Mouse (Mus musculus): ENCODE measurements around the gene Ehd1.
A peak's percentile ranks its signal among the peaks of the same experiment; 100 is the strongest.

Ehd1 gene

GRCm38 (mm10) chr19:6333761-6334595 lies 57.5 kb downstream of the Ehd1 start:
- DNase-seq (ENCODE audit: low read depth, low spot score), result no peak

GRCm38 (mm10) chr19:6334673-6335457 lies 58.3 kb downstream of the Ehd1 start, which contains the start of gene Men1:
TSS of gene Men1 (plus strand) at chr19:6334979.
- peak; percentile 98 for DNase-seq (ENCODE audit: low read depth, low spot score)

GRCm38 (mm10) chr19:6335458-6335827 lies 58.9 kb downstream of the Ehd1 start:
- no peak for DNase-seq (ENCODE audit: low read depth, low spot score)

GRCm38 (mm10) chr19:6336920-6337319 lies 60.4 kb downstream of the Ehd1 start:
- DNase-seq (ENCODE audit: low read depth, low spot score), result no peak

GRCm38 (mm10) chr19:6338171-6338570 lies 61.6 kb downstream of the Ehd1 start:
- no peak for DNase-seq (ENCODE audit: low read depth, low spot score)

- no peak for DNase-seq (ENCODE audit: low read depth, low spot score)
Observed at GRCm38 (mm10) chr19:6338716-6339115, 62.2 kb downstream of the Ehd1 start.

- no peak for DNase-seq (ENCODE audit: low read depth, low spot score)
Observed at GRCm38 (mm10) chr19:6339191-6339590, 62.7 kb downstream of the Ehd1 start.

GRCm38 (mm10) chr19:6339890-6340504 lies 63.5 kb downstream of the Ehd1 start:
- DNase-seq (ENCODE audit: low read depth, low spot score), result no peak

- no peak for DNase-seq (ENCODE audit: low read depth, low spot score)
Observed at GRCm38 (mm10) chr19:6340524-6341452, 64.3 kb downstream of the Ehd1 start, which contains the start of gene Map4k2. TSS of gene Map4k2 (plus strand) at chr19:6341135.

- no peak for DNase-seq (ENCODE audit: low read depth, low spot score)
Observed at GRCm38 (mm10) chr19:6341453-6342077, 65.0 kb downstream of the Ehd1 start.

GRCm38 (mm10) chr19:6342276-6342933 lies 65.9 kb downstream of the Ehd1 start:
- no peak for DNase-seq (ENCODE audit: low read depth, low spot score)

- DNase-seq (ENCODE audit: low read depth, low spot score), result no peak
Observed at GRCm38 (mm10) chr19:6343066-6343925, 66.8 kb downstream of the Ehd1 start.

- no peak for DNase-seq (ENCODE audit: low read depth, low spot score)
Observed at GRCm38 (mm10) chr19:6343996-6344395, 67.5 kb downstream of the Ehd1 start.

- no peak for DNase-seq (ENCODE audit: low read depth, low spot score)
Observed at GRCm38 (mm10) chr19:6346023-6346422, 69.5 kb downstream of the Ehd1 start.

GRCm38 (mm10) chr19:6346661-6347060 lies 70.1 kb downstream of the Ehd1 start:
- DNase-seq (ENCODE audit: low read depth, low spot score), result no peak

GRCm38 (mm10) chr19:6347615-6348014 lies 71.1 kb downstream of the Ehd1 start:
- no peak for DNase-seq (ENCODE audit: low read depth, low spot score)

GRCm38 (mm10) chr19:6348717-6349116 lies 72.2 kb downstream of the Ehd1 start:
- DNase-seq (ENCODE audit: low read depth, low spot score), result no peak

GRCm38 (mm10) chr19:6349215-6349983 lies 72.9 kb downstream of the Ehd1 start:
- DNase-seq (ENCODE audit: low read depth, low spot score), result no peak

All from brain, embryonic 18.5 days (tissue).